ENCODE assay signal across 45 mouse cellular contexts in genomic region chr2:152493151-152493550, GRCm38 (mm10). TPM values are rescaled to one million over a fixed set of nuclear protein-coding genes. Genes with fewer than 3 reads are reported as not detected.
A peak's percentile ranks its signal among the peaks of the same experiment; 100 is the strongest.
DNase-seq lines count a peak whose midpoint lies in the region; ATAC-seq and TF ChIP-seq lines count a peak whose summit lies in the region.
"Had no signal": no experiment of that assay in that cellular context is flagged by ENCODE, and none has a peak within 500 bp of the region (broad histone marks: within the 10 kb centered on the region; RNA-seq: fewer than 3 reads in every experiment).

No protein-coding gene starts in this region.

- H3K4me2 ChIP-seq in hindbrain, postnatal 0 days (ENCODE audit: low read depth, low read length), result no peak overlapping the region
- no peak overlapping the region for H3K4me2 ChIP-seq in hindbrain, embryonic 11.5 days (replicated peaks; ENCODE audit: low read depth, low read length)
- H3K4me2 ChIP-seq in lung, postnatal 0 days (replicated peaks; ENCODE audit: low read depth, low read length), result no peak overlapping the region
- H3K4me2 ChIP-seq in midbrain, embryonic 14.5 days (ENCODE audit: low read length), result no peak overlapping the region
- H3K4me2 ChIP-seq: embryonic facial prominence, embryonic 15.5 days; heart, embryonic 13.5 days; hindbrain, embryonic 15.5 days; limb, embryonic 13.5 days; liver, embryonic 12.5 days; midbrain, embryonic 13.5 days; neural tube, embryonic 15.5 days had no signal

- no peak overlapping the region for H3K9ac ChIP-seq in hindbrain, postnatal 0 days (replicated peaks; ENCODE audit: low read length)
- no peak overlapping the region for H3K9ac ChIP-seq in hindbrain, embryonic 11.5 days (ENCODE audit: low read depth, low read length)
- H3K9ac ChIP-seq in lung, postnatal 0 days (replicated peaks; ENCODE audit: low read depth), result no peak overlapping the region
- no peak overlapping the region for H3K9ac ChIP-seq in midbrain, embryonic 14.5 days (replicated peaks; ENCODE audit: low read length)
- H3K9ac ChIP-seq: embryonic facial prominence, embryonic 15.5 days; heart, embryonic 13.5 days; hindbrain, embryonic 15.5 days; limb, embryonic 13.5 days; liver, embryonic 12.5 days; midbrain, embryonic 13.5 days; neural tube, embryonic 15.5 days had no signal

- no peak for TF ChIP-seq EP300 in lung, postnatal 0 days (IDR thresholded peaks at IDR 0.05)

- no peak for ATAC-seq in hindbrain, postnatal 0 days
- ATAC-seq in hindbrain, embryonic 11.5 days (ENCODE audit: low FRiP score), result no peak
- ATAC-seq in lung, postnatal 0 days, result no peak
- no peak for ATAC-seq in midbrain, embryonic 14.5 days (ENCODE audit: low FRiP score, low TSS enrichment)
- ATAC-seq: activated CD4-positive, CD25-positive, alpha-beta regulatory T cell, adult 4 months; forebrain, embryonic 14.5 days; liver, embryonic 12.5 days; midbrain, embryonic 13.5 days had no signal

- no peak overlapping the region for H3K4me3 ChIP-seq in hindbrain, postnatal 0 days (ENCODE audit: low read length)
- no peak overlapping the region for H3K4me3 ChIP-seq in hindbrain, embryonic 11.5 days (ENCODE audit: low read depth, low read length)
- H3K4me3 ChIP-seq in lung, postnatal 0 days (ENCODE audit: low read depth, low read length), result no peak overlapping the region
- H3K4me3 ChIP-seq in midbrain, embryonic 14.5 days (replicated peaks; ENCODE audit: low read depth, low read length), result no peak overlapping the region
- H3K4me3 ChIP-seq: embryonic facial prominence, embryonic 10.5 days; embryonic facial prominence, embryonic 15.5 days; gastrocnemius, adult 2 months; heart, embryonic 13.5 days; hindbrain, embryonic 15.5 days; limb, embryonic 13.5 days; liver, embryonic 12.5 days; midbrain, embryonic 13.5 days; neural tube, embryonic 15.5 days had no signal

- no peak overlapping the region for H3K27ac ChIP-seq in hindbrain, postnatal 0 days
- no peak overlapping the region for H3K27ac ChIP-seq in hindbrain, embryonic 11.5 days (ENCODE audit: low read depth, low read length)
- H3K27ac ChIP-seq in lung, postnatal 0 days (ENCODE audit: low read length), result no peak overlapping the region
- no peak overlapping the region for H3K27ac ChIP-seq in midbrain, embryonic 14.5 days (replicated peaks; ENCODE audit: low read depth, low read length)
- H3K27ac ChIP-seq: embryonic facial prominence, embryonic 10.5 days; embryonic facial prominence, embryonic 15.5 days; gastrocnemius, adult 2 months; heart, embryonic 13.5 days; hindbrain, embryonic 15.5 days; limb, embryonic 13.5 days; liver, embryonic 12.5 days; macrophage; midbrain, embryonic 13.5 days; neural tube, embryonic 15.5 days had no signal

- H3K27me3 ChIP-seq in hindbrain, postnatal 0 days (ENCODE audit: insufficient read depth, low read length), result no peaks in the 10 kb centered on the region
- H3K27me3 ChIP-seq in hindbrain, embryonic 11.5 days (ENCODE audit: control insufficient read depth, insufficient read depth, low read length), result no peaks in the 10 kb centered on the region
- H3K27me3 ChIP-seq in lung, postnatal 0 days (replicated peaks; ENCODE audit: insufficient read depth, low read length), result no peaks in the 10 kb centered on the region
- no peaks in the 10 kb centered on the region for H3K27me3 ChIP-seq in midbrain, embryonic 14.5 days (ENCODE audit: control insufficient read depth, insufficient read depth, low read length)
- H3K27me3 ChIP-seq: embryonic facial prominence, embryonic 15.5 days; heart, embryonic 13.5 days; hindbrain, embryonic 15.5 days; limb, embryonic 13.5 days; liver, embryonic 12.5 days; midbrain, embryonic 13.5 days; neural tube, embryonic 15.5 days had no signal

- H3K4me1 ChIP-seq in hindbrain, postnatal 0 days (ENCODE audit: insufficient read depth, low read length), result no peaks in the 10 kb centered on the region
- no peaks in the 10 kb centered on the region for H3K4me1 ChIP-seq in hindbrain, embryonic 11.5 days (replicated peaks; ENCODE audit: control insufficient read depth, insufficient read depth, low read length)
- H3K4me1 ChIP-seq in lung, postnatal 0 days (ENCODE audit: insufficient read depth, low read depth, low read length), result no peaks in the 10 kb centered on the region
- H3K4me1 ChIP-seq in midbrain, embryonic 14.5 days (ENCODE audit: control insufficient read depth, insufficient read depth, low read length), result no peaks in the 10 kb centered on the region
- H3K4me1 ChIP-seq: embryonic facial prominence, embryonic 10.5 days; embryonic facial prominence, embryonic 15.5 days; heart, embryonic 13.5 days; hindbrain, embryonic 15.5 days; limb, embryonic 13.5 days; liver, embryonic 12.5 days; midbrain, embryonic 13.5 days; neural tube, embryonic 15.5 days had no signal

- no peaks in the 10 kb centered on the region for H3K9me3 ChIP-seq in hindbrain, postnatal 0 days (ENCODE audit: low read length)
- no peaks in the 10 kb centered on the region for H3K9me3 ChIP-seq in hindbrain, embryonic 11.5 days (ENCODE audit: control insufficient read depth, low read length)
- no peaks in the 10 kb centered on the region for H3K9me3 ChIP-seq in lung, postnatal 0 days (ENCODE audit: low read length)
- no peaks in the 10 kb centered on the region for H3K9me3 ChIP-seq in midbrain, embryonic 14.5 days (ENCODE audit: control insufficient read depth, low read length)
- H3K9me3 ChIP-seq: embryonic facial prominence, embryonic 10.5 days; embryonic facial prominence, embryonic 15.5 days; heart, embryonic 13.5 days; hindbrain, embryonic 15.5 days; limb, embryonic 13.5 days; liver, embryonic 12.5 days; midbrain, embryonic 13.5 days; neural tube, embryonic 15.5 days had no signal

- peak; percentile 8; the same call in 1 of the 2 replicates for TF ChIP-seq CTCF in hindbrain, postnatal 0 days (IDR thresholded peaks at IDR 0.05; ENCODE audit: low read depth)
- TF ChIP-seq CTCF in lung, postnatal 0 days (IDR thresholded peaks at IDR 0.05), result peak; percentile 50

- DNase-seq in hindbrain, postnatal 0 days (ENCODE audit: low spot score), result no peak
- DNase-seq in hindbrain, embryonic 11.5 days (ENCODE audit: low spot score), result no peak
- DNase-seq in lung, postnatal 0 days (ENCODE audit: low spot score), result no peak
- DNase-seq in lung, postnatal 4 days, result no peak
- peak; percentile 40 for DNase-seq in R1 (ENCODE audit: low read depth, low spot score)
- no peak for DNase-seq in cerebellum, adult 9-10 months
- no peak for DNase-seq in midbrain, embryonic 14.5 days
- DNase-seq in frontal cortex, postnatal 25 days (ENCODE audit: low spot score in 2 of 2), result no peak
- DNase-seq: adrenal gland, adult 2 months; cerebellum, adult 2 months; cerebellum, postnatal 25 days; gastrocnemius, adult 2 months; gastrocnemius, postnatal 36 days; heart, postnatal 10 days; kidney, adult 18-20 months; kidney, postnatal 4 days; lung, adult 18-20 months; retina, postnatal 1 day; right cerebral cortex, postnatal 14 days; thymus, adult 18-20 months; thymus, postnatal 36 days had no signal

- WGBS in hindbrain, postnatal 0 days, result 73% methylated on average over 6 of the region's 6 CpGs
- WGBS in hindbrain, embryonic 11.5 days, result 77% methylated on average over 6 of the region's 6 CpGs
- WGBS in lung, postnatal 0 days, result 58% methylated on average over 6 of the region's 6 CpGs
- 80% methylated on average over 6 of the region's 6 CpGs for WGBS in midbrain, embryonic 14.5 days

- H3K36me3 ChIP-seq in hindbrain, postnatal 0 days (ENCODE audit: insufficient read depth, low read length), result no peaks in the 10 kb centered on the region
- H3K36me3 ChIP-seq in hindbrain, embryonic 11.5 days (ENCODE audit: control insufficient read depth, insufficient read depth, low read length), result no peaks in the 10 kb centered on the region
- H3K36me3 ChIP-seq in lung, postnatal 0 days (ENCODE audit: insufficient read depth, low read length), result no peaks in the 10 kb centered on the region
- no peaks in the 10 kb centered on the region for H3K36me3 ChIP-seq in midbrain, embryonic 14.5 days (ENCODE audit: control insufficient read depth, insufficient read depth, low read length)
- H3K36me3 ChIP-seq: embryonic facial prominence, embryonic 10.5 days; embryonic facial prominence, embryonic 15.5 days; heart, embryonic 13.5 days; hindbrain, embryonic 15.5 days; limb, embryonic 13.5 days; liver, embryonic 12.5 days; midbrain, embryonic 13.5 days; neural tube, embryonic 15.5 days had no signal

RNA-seq across cellular contexts. Expression of gene Defb22, which starts 3.2 kb away (rescaled TPM):
- total RNA-seq in hindbrain, postnatal 0 days (2014; rRNA removed), result not detected in 2 replicates
- polyA plus RNA-seq in hindbrain, postnatal 0 days (2015; fragmentation: Nextera tagmentation; extraction: Ambion mirVana), result not detected in 2 replicates
- not detected in 2 replicates for polyA plus RNA-seq in hindbrain, embryonic 11.5 days (2014; fragmentation: Nextera tagmentation; extraction: Ambion mirVana)
- polyA plus RNA-seq in lung, postnatal 0 days (2015; fragmentation: Nextera tagmentation; extraction: Ambion mirVana), result not detected in 2 replicates
- polyA plus RNA-seq in midbrain, embryonic 14.5 days (2014; fragmentation: Nextera tagmentation; extraction: Ambion mirVana), result not detected in 2 replicates
- total RNA-seq: adrenal gland, adult 2 months; adrenal gland, postnatal 4 days; ES-E14; gastrocnemius, adult 2 months; gastrocnemius, postnatal 36 days; heart, adult 8-10 months; heart, postnatal 10 days; hematopoietic stem cell, adult 5-6 weeks; layer of hippocampus, adult 8-10 months; layer of hippocampus, postnatal 25 days; left cerebral cortex, adult 8-10 months; left cerebral cortex, postnatal 36 days; megakaryocyte-erythroid progenitor cell, adult 5-6 weeks; monocyte, adult 5-6 weeks had no signal
- polyA plus RNA-seq: activated CD4-positive, CD25-positive, alpha-beta regulatory T cell, adult 4 months; adrenal gland, adult 2 months; cerebellum, adult 2 months; embryonic facial prominence, embryonic 10.5 days; embryonic facial prominence, embryonic 15.5 days; forebrain, embryonic 14.5 days; heart, embryonic 13.5 days; hindbrain, embryonic 15.5 days; intestine, embryonic 14.5 days; kidney, embryonic 16.5 days; limb, embryonic 13.5 days; liver, embryonic 12.5 days; macrophage; midbrain, embryonic 13.5 days; neural tube, embryonic 15.5 days; stomach, embryonic 16.5 days had no signal

RNA-seq across cellular contexts. Expression of gene Defb20, which starts 16.3 kb away (rescaled TPM):
- total RNA-seq in hindbrain, postnatal 0 days (2014; rRNA removed), result not detected in 2 replicates
- not detected in 2 replicates for polyA plus RNA-seq in hindbrain, postnatal 0 days (2015; fragmentation: Nextera tagmentation; extraction: Ambion mirVana)
- not detected in 2 replicates for polyA plus RNA-seq in hindbrain, embryonic 11.5 days (2014; fragmentation: Nextera tagmentation; extraction: Ambion mirVana)
- polyA plus RNA-seq in lung, postnatal 0 days (2015; fragmentation: Nextera tagmentation; extraction: Ambion mirVana), result not detected in 2 replicates
- not detected in 2 replicates for polyA plus RNA-seq in midbrain, embryonic 14.5 days (2014; fragmentation: Nextera tagmentation; extraction: Ambion mirVana)
- total RNA-seq: adrenal gland, adult 2 months; adrenal gland, postnatal 4 days; ES-E14; gastrocnemius, adult 2 months; gastrocnemius, postnatal 36 days; heart, adult 8-10 months; heart, postnatal 10 days; hematopoietic stem cell, adult 5-6 weeks; layer of hippocampus, postnatal 25 days; left cerebral cortex, adult 8-10 months; left cerebral cortex, postnatal 36 days; megakaryocyte-erythroid progenitor cell, adult 5-6 weeks; monocyte, adult 5-6 weeks had no signal
- polyA plus RNA-seq: activated CD4-positive, CD25-positive, alpha-beta regulatory T cell, adult 4 months; adrenal gland, adult 2 months; embryonic facial prominence, embryonic 10.5 days; embryonic facial prominence, embryonic 15.5 days; forebrain, embryonic 14.5 days; heart, embryonic 13.5 days; hindbrain, embryonic 15.5 days; intestine, embryonic 14.5 days; kidney, embryonic 16.5 days; limb, embryonic 13.5 days; liver, embryonic 12.5 days; macrophage; midbrain, embryonic 13.5 days; neural tube, embryonic 15.5 days; stomach, embryonic 16.5 days had no signal

RNA-seq across cellular contexts. Expression of gene Defb26, which starts 18.3 kb away (rescaled TPM):
- total RNA-seq in hindbrain, postnatal 0 days (2014; rRNA removed), result not detected in 2 replicates
- polyA plus RNA-seq in hindbrain, postnatal 0 days (2015; fragmentation: Nextera tagmentation; extraction: Ambion mirVana), result not detected in 2 replicates
- not detected in 2 replicates for polyA plus RNA-seq in hindbrain, embryonic 11.5 days (2014; fragmentation: Nextera tagmentation; extraction: Ambion mirVana)
- polyA plus RNA-seq in lung, postnatal 0 days (2015; fragmentation: Nextera tagmentation; extraction: Ambion mirVana), result not detected in 2 replicates
- polyA plus RNA-seq in midbrain, embryonic 14.5 days (2014; fragmentation: Nextera tagmentation; extraction: Ambion mirVana), result not detected in 2 replicates
- total RNA-seq: adrenal gland, adult 2 months; adrenal gland, postnatal 4 days; ES-E14; gastrocnemius, adult 2 months; gastrocnemius, postnatal 36 days; heart, adult 8-10 months; heart, postnatal 10 days; hematopoietic stem cell, adult 5-6 weeks; layer of hippocampus, adult 8-10 months; layer of hippocampus, postnatal 25 days; left cerebral cortex, adult 8-10 months; left cerebral cortex, postnatal 36 days; megakaryocyte-erythroid progenitor cell, adult 5-6 weeks; monocyte, adult 5-6 weeks had no signal
- polyA plus RNA-seq: activated CD4-positive, CD25-positive, alpha-beta regulatory T cell, adult 4 months; adrenal gland, adult 2 months; cerebellum, adult 2 months; embryonic facial prominence, embryonic 10.5 days; embryonic facial prominence, embryonic 15.5 days; forebrain, embryonic 14.5 days; heart, embryonic 13.5 days; hindbrain, embryonic 15.5 days; intestine, embryonic 14.5 days; kidney, embryonic 16.5 days; limb, embryonic 13.5 days; liver, embryonic 12.5 days; macrophage; midbrain, embryonic 13.5 days; neural tube, embryonic 15.5 days; stomach, embryonic 16.5 days had no signal

RNA-seq across cellular contexts. Expression of gene Defb28, which starts 24.9 kb away (rescaled TPM):
- total RNA-seq in hindbrain, postnatal 0 days (2014; rRNA removed), result not detected in 2 replicates
- not detected in 2 replicates for polyA plus RNA-seq in hindbrain, postnatal 0 days (2015; fragmentation: Nextera tagmentation; extraction: Ambion mirVana)
- polyA plus RNA-seq in hindbrain, embryonic 11.5 days (2014; fragmentation: Nextera tagmentation; extraction: Ambion mirVana), result not detected in 2 replicates
- not detected in 2 replicates for polyA plus RNA-seq in lung, postnatal 0 days (2015; fragmentation: Nextera tagmentation; extraction: Ambion mirVana)
- polyA plus RNA-seq in midbrain, embryonic 14.5 days (2014; fragmentation: Nextera tagmentation; extraction: Ambion mirVana), result not detected in 2 replicates
- total RNA-seq: adrenal gland, adult 2 months; adrenal gland, postnatal 4 days; ES-E14; gastrocnemius, adult 2 months; gastrocnemius, postnatal 36 days; heart, adult 8-10 months; heart, postnatal 10 days; hematopoietic stem cell, adult 5-6 weeks; layer of hippocampus, adult 8-10 months; layer of hippocampus, postnatal 25 days; left cerebral cortex, adult 8-10 months; left cerebral cortex, postnatal 36 days; megakaryocyte-erythroid progenitor cell, adult 5-6 weeks; monocyte, adult 5-6 weeks had no signal
- polyA plus RNA-seq: activated CD4-positive, CD25-positive, alpha-beta regulatory T cell, adult 4 months; adrenal gland, adult 2 months; cerebellum, adult 2 months; embryonic facial prominence, embryonic 10.5 days; embryonic facial prominence, embryonic 15.5 days; forebrain, embryonic 14.5 days; heart, embryonic 13.5 days; hindbrain, embryonic 15.5 days; intestine, embryonic 14.5 days; kidney, embryonic 16.5 days; limb, embryonic 13.5 days; liver, embryonic 12.5 days; macrophage; midbrain, embryonic 13.5 days; neural tube, embryonic 15.5 days; stomach, embryonic 16.5 days had no signal

RNA-seq across cellular contexts. Expression of gene Defb23, which starts 28.7 kb away (rescaled TPM):
- total RNA-seq in hindbrain, postnatal 0 days (2014; rRNA removed), result not detected in 2 replicates
- polyA plus RNA-seq in hindbrain, postnatal 0 days (2015; fragmentation: Nextera tagmentation; extraction: Ambion mirVana), result not detected in 2 replicates
- polyA plus RNA-seq in hindbrain, embryonic 11.5 days (2014; fragmentation: Nextera tagmentation; extraction: Ambion mirVana), result not detected in 2 replicates
- polyA plus RNA-seq in lung, postnatal 0 days (2015; fragmentation: Nextera tagmentation; extraction: Ambion mirVana), result not detected in 2 replicates
- not detected in 2 replicates for polyA plus RNA-seq in midbrain, embryonic 14.5 days (2014; fragmentation: Nextera tagmentation; extraction: Ambion mirVana)
- total RNA-seq: adrenal gland, adult 2 months; adrenal gland, postnatal 4 days; ES-E14; gastrocnemius, adult 2 months; gastrocnemius, postnatal 36 days; heart, adult 8-10 months; heart, postnatal 10 days; hematopoietic stem cell, adult 5-6 weeks; layer of hippocampus, adult 8-10 months; layer of hippocampus, postnatal 25 days; left cerebral cortex, adult 8-10 months; left cerebral cortex, postnatal 36 days; megakaryocyte-erythroid progenitor cell, adult 5-6 weeks; monocyte, adult 5-6 weeks had no signal
- polyA plus RNA-seq: activated CD4-positive, CD25-positive, alpha-beta regulatory T cell, adult 4 months; adrenal gland, adult 2 months; cerebellum, adult 2 months; embryonic facial prominence, embryonic 10.5 days; embryonic facial prominence, embryonic 15.5 days; forebrain, embryonic 14.5 days; heart, embryonic 13.5 days; hindbrain, embryonic 15.5 days; intestine, embryonic 14.5 days; kidney, embryonic 16.5 days; limb, embryonic 13.5 days; liver, embryonic 12.5 days; macrophage; midbrain, embryonic 13.5 days; neural tube, embryonic 15.5 days; stomach, embryonic 16.5 days had no signal
